Mouse (Mus musculus): ENCODE measurements at regions not wholly inside any gene's neighbourhood (a gene's known extent, or its start where the extent isn't known, plus 50 kb on each side); places are given as distances from the start of the nearest gene placed in this dataset.

GRCm38 (mm10) chr10:96550266-96550665 lies 66.5 kb upstream of the Btg1 start:
- TF ChIP-seq POLR2A (IDR thresholded peaks at IDR 0.05; ENCODE audit: low read depth, low read length) (no peak), CTCF (IDR thresholded peaks at IDR 0.05; ENCODE audit: extremely low read depth, insufficient read length, insufficient replicate concordance, low read depth, low read length) (no peak)
